Mouse (Mus musculus): Measurements from ENCODE around the gene A930033H14Rik. TPM values are rescaled to one million over a fixed set of nuclear protein-coding genes. Genes with fewer than 3 reads are reported as not detected.

The A930033H14Rik gene
- polyA plus RNA-seq, 1 experiment, result 1.8 TPM

- H3K4me1 ChIP-seq (ENCODE audit: control insufficient read depth, insufficient read depth, low read length), result peaks cover 8% of the 10 kb centered on the region
- peak overlapping the region; percentile 52 for H3K4me3 ChIP-seq (ENCODE audit: insufficient read depth, low read length)
- peak overlapping the region; percentile 94 for H3K27ac ChIP-seq (ENCODE audit: insufficient read depth, low read depth, low read length)
- TF ChIP-seq POLR2A (IDR thresholded peaks at IDR 0.05; ENCODE audit: borderline replicate concordance, low read depth, low read length) (no peak), CTCF (IDR thresholded peaks at IDR 0.05; ENCODE audit: low read depth, low read length) (peak; percentile 50)
Measured at GRCm38 (mm10) chr10:69185894-69186893, 26.7 kb downstream of the A930033H14Rik start.

DNA sequence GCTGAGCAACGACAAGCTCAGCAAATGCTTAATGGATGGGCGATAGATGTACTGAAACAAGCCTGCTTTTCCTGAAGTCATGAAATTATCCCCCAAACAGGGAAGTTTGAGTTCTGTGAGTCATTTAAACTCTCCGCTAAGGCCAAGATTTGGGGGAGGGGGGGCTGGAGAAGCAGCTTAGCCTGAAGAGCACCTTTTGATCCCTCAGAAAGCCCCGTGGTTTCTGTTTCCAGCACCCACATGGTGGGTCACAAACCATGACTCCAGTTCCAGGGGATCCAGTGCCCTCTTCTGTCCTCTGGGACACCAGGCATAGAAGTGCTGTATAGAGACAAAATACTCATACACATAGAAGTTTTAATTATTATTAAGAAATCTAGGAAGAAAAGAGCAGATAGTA lies 27.5 kb downstream of the A930033H14Rik start:
- H3K4me3 ChIP-seq (ENCODE audit: insufficient read depth, low read length), result peak overlapping the region; percentile 29; the same call in 1 of the 2 replicates
- H3K27ac ChIP-seq (ENCODE audit: insufficient read depth, low read depth, low read length), result peak overlapping the region; percentile 94
- peaks cover 8% of the 10 kb centered on the region for H3K4me1 ChIP-seq (ENCODE audit: control insufficient read depth, insufficient read depth, low read length)
- TF ChIP-seq POLR2A (IDR thresholded peaks at IDR 0.05; ENCODE audit: borderline replicate concordance, low read depth, low read length) (no peak), CTCF (IDR thresholded peaks at IDR 0.05; ENCODE audit: low read depth, low read length) (no peak)

- Histone ChIP-seq H3K4me3 (ENCODE audit: insufficient read depth, low read length) (peak overlapping the region; percentile 29; the same call in 1 of the 2 replicates), H3K4me1 (ENCODE audit: control insufficient read depth, insufficient read depth, low read length) (peaks cover 8% of the 10 kb centered on the region), H3K27ac (ENCODE audit: insufficient read depth, low read depth, low read length) (peak overlapping the region; percentile 94)
- TF ChIP-seq POLR2A (IDR thresholded peaks at IDR 0.05; ENCODE audit: borderline replicate concordance, low read depth, low read length) (no peak), CTCF (IDR thresholded peaks at IDR 0.05; ENCODE audit: low read depth, low read length) (no peak)
Measured at GRCm38 (mm10) chr10:69184903-69185302, 28.0 kb downstream of the A930033H14Rik start.

DNA sequence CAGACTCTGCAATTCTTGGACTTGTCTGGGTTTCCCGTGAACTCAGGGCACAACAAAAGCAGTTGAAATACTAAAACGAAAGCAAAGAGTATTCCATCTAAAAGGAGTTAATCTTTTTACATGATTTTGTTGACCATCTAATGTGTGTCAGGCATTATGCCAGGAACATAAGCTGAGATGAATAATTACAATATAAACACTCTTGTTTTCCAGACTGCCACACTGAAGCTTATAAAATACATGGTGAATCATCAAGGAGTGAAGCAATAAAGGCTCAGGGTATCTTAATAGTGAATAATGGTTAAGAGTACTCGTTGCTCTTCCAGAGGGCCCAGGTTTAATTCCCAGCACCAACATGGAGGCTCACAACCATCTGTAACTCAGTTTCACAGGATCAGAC lies 31.9 kb downstream of the A930033H14Rik start:
- no peak overlapping the region for H3K27ac ChIP-seq (ENCODE audit: insufficient read depth, low read depth, low read length)
- peaks cover 3% of the 10 kb centered on the region; the same call in 1 of the 2 replicates for H3K4me1 ChIP-seq (ENCODE audit: control insufficient read depth, insufficient read depth, low read length)
- no peak overlapping the region for H3K4me3 ChIP-seq (ENCODE audit: insufficient read depth, low read length)
- TF ChIP-seq CTCF (IDR thresholded peaks at IDR 0.05; ENCODE audit: low read depth, low read length) (no peak), POLR2A (IDR thresholded peaks at IDR 0.05; ENCODE audit: borderline replicate concordance, low read depth, low read length) (no peak)

- no peak for TF ChIP-seq POLR2A (IDR thresholded peaks at IDR 0.05; ENCODE audit: borderline replicate concordance, low read depth, low read length)
- no peak for TF ChIP-seq CTCF (IDR thresholded peaks at IDR 0.05; ENCODE audit: low read depth, low read length)
- H3K27ac ChIP-seq (ENCODE audit: insufficient read depth, low read depth, low read length), result no peak overlapping the region
- no peaks in the 10 kb centered on the region for H3K4me1 ChIP-seq (ENCODE audit: control insufficient read depth, insufficient read depth, low read length)
- no peak overlapping the region for H3K4me3 ChIP-seq (ENCODE audit: insufficient read depth, low read length)
Measured at GRCm38 (mm10) chr10:69179341-69179740, 33.6 kb downstream of the A930033H14Rik start.

- Histone ChIP-seq H3K4me1 (ENCODE audit: control insufficient read depth, insufficient read depth, low read length) (no peaks in the 10 kb centered on the region), H3K27ac (ENCODE audit: insufficient read depth, low read depth, low read length) (no peak overlapping the region), H3K4me3 (ENCODE audit: insufficient read depth, low read length) (no peak overlapping the region)
- TF ChIP-seq CTCF (IDR thresholded peaks at IDR 0.05; ENCODE audit: low read depth, low read length), result no peak
- no peak for TF ChIP-seq POLR2A (IDR thresholded peaks at IDR 0.05; ENCODE audit: borderline replicate concordance, low read depth, low read length)
Measured at GRCm38 (mm10) chr10:69176116-69176515, 36.8 kb downstream of the A930033H14Rik start.

- no peak for TF ChIP-seq POLR2A (IDR thresholded peaks at IDR 0.05; ENCODE audit: borderline replicate concordance, low read depth, low read length)
- TF ChIP-seq CTCF (IDR thresholded peaks at IDR 0.05; ENCODE audit: low read depth, low read length), result no peak
- H3K4me1 ChIP-seq (ENCODE audit: control insufficient read depth, insufficient read depth, low read length), result no peaks in the 10 kb centered on the region
- no peak overlapping the region for H3K4me3 ChIP-seq (ENCODE audit: insufficient read depth, low read length)
- H3K27ac ChIP-seq (ENCODE audit: insufficient read depth, low read depth, low read length), result no peak overlapping the region
Measured at GRCm38 (mm10) chr10:69172412-69172811, 40.5 kb downstream of the A930033H14Rik start.

GRCm38 (mm10) chr10:69166514-69166913 lies 46.4 kb downstream of the A930033H14Rik start:
- Histone ChIP-seq H3K4me1 (ENCODE audit: control insufficient read depth, insufficient read depth, low read length) (no peaks in the 10 kb centered on the region), H3K27ac (ENCODE audit: insufficient read depth, low read depth, low read length) (no peak overlapping the region), H3K4me3 (ENCODE audit: insufficient read depth, low read length) (no peak overlapping the region)
- no peak for TF ChIP-seq CTCF (IDR thresholded peaks at IDR 0.05; ENCODE audit: low read depth, low read length)
- TF ChIP-seq POLR2A (IDR thresholded peaks at IDR 0.05; ENCODE audit: borderline replicate concordance, low read depth, low read length), result no peak

DNA sequence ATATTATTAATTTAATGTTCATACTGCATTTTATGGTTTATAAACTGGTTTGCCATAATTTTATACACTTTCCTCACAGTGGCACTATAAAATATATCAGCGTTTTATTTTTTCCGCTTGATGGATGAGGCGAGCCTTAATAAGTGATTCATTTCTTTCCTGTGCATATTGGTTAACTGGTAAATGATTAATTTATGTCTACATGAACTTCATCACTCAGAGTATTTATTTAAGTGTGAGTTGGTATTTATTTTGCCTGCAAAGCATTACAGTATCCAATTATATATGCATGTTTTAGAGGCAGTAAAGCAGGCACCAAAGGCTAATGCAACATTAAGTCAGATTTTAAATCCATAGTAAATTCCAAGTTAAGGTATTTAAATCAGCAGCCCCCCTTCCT lies 47.1 kb downstream of the A930033H14Rik start:
- no peak overlapping the region for H3K4me3 ChIP-seq (ENCODE audit: insufficient read depth, low read length)
- TF ChIP-seq POLR2A (IDR thresholded peaks at IDR 0.05; ENCODE audit: borderline replicate concordance, low read depth, low read length) (no peak), CTCF (IDR thresholded peaks at IDR 0.05; ENCODE audit: low read depth, low read length) (no peak)
- no peaks in the 10 kb centered on the region for H3K4me1 ChIP-seq (ENCODE audit: control insufficient read depth, insufficient read depth, low read length)
- no peak overlapping the region for H3K27ac ChIP-seq (ENCODE audit: insufficient read depth, low read depth, low read length)

DNA sequence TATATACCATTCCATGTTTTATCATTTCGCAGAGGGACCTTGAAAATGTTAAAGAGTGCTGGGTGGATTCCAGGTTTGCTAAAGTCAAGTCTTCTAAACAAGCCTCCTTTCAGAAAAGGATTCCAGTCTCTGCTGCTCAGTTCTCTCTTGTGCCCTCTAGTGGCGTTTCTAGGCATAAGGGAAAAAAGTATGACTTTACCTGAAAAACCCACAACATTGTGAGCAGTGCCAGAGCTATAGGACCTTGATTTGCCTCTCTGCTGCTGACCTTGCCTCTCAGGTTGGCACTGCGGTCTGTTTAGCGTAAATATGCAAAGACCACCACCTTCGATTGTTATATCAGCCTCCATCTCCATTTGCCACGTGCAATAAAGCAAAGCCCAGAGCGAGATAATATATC lies 47.8 kb downstream of the A930033H14Rik start:
- Histone ChIP-seq H3K27ac (ENCODE audit: insufficient read depth, low read depth, low read length) (no peak overlapping the region), H3K4me1 (ENCODE audit: control insufficient read depth, insufficient read depth, low read length) (no peaks in the 10 kb centered on the region), H3K4me3 (ENCODE audit: insufficient read depth, low read length) (no peak overlapping the region)
- no peak for TF ChIP-seq POLR2A (IDR thresholded peaks at IDR 0.05; ENCODE audit: borderline replicate concordance, low read depth, low read length)
- TF ChIP-seq CTCF (IDR thresholded peaks at IDR 0.05; ENCODE audit: low read depth, low read length), result peak; percentile 74

Measured in bone marrow macrophage, adult 2 months (primary cell).